Mouse (Mus musculus) erythroblast, adult 5-6 weeks (primary cell): ENCODE results near the gene Ergic2. TPM values are rescaled to one million over a fixed set of nuclear protein-coding genes. Genes with fewer than 3 reads are reported as not detected.

Experiments used
- ATAC-seq: replicated peaks from 2 replicates; pipeline ENCODE4 v1.8.0; 2016; ENCODE audit warnings: moderate number of reproducible peaks, mild to moderate bottlenecking, moderate TSS enrichment, inconsistent platforms; ENCODE audit not compliant: poor library complexity, low FRiP score, severe bottlenecking
- total RNA-seq, 2 experiments: library from RNA; stranded (forward) in 1 of 2; stranded (reverse) in 1 of 2; fragments of 150-400 nt in 1 of 2; fragments of 200-764, 138-1000 nt in 1 of 2; gene quantifications; 2 replicates each; pipeline versions ENCODE4 v1.2.3 to v1.2.4; 2015 to 2017; ENCODE audit warnings: low replicate concordance in 2 of 2

The Ergic2 gene
- total RNA-seq (2015; ENCODE audit: low replicate concordance), result 37.9 and 80.3 TPM in 2 replicates
- 137 and 148 TPM in 2 replicates for total RNA-seq (2017; ENCODE audit: low replicate concordance)

GRCm38 (mm10) chr6:148211897-148212680 is at the start of gene Ergic2:
Gene Ergic2 (minus strand): TSS chr6:148212374.
- ATAC-seq, result peak; percentile 94

DNA sequence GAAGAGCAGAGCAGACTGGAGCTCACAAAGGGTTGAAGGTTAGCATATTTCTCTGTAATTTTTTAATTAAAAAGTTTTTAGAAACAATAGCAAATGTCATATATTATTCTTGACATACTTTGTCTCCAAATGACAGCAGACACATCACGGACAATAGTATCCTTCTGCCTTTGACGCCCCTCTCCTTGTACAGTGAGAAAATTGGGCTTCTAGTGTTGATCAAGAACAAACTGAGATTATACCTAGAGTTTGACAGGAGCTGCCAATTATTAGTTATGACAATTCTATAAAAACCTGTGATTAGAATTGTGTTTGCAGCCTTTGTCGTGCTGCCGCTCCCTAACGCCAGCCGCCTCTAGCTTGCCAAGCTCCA is 48.5 kb upstream of the Ergic2 start:
- ATAC-seq, result no peak

DNA sequence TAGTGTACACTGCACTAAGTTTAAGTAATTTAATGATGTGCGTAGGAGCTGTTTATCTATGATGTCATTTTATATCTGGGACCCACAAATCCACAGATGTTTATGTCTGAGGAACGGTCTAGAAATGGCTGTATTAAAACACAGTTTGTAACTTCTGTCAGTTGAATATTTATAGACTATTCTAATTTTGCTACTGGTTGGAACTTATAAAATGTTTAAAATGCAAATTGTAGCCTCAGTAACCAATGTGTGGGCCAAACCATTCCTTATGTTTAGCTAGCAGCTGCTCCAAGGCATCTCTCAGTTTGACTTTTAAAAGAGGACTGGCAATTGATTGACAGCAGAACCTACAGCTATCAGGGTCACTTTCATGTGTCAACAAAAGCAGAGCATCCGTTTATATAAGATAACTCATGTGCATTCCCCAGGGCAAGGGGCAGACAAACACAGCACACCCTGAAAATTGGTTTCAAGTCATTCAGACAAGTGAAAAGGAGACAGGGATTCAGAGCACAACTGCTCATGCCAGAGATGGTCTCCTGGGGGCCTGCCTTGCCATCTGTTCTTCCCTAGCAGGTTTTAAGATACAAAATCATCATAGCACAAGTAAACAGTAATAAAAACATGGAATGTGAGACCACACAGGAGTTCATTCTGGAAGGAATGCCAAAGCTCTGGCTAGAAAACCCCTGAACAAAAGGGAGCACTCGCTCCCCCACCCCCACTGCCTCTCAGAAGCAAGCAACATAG is 48.0 kb upstream of the Ergic2 start:
- no peak for ATAC-seq

- no peak for ATAC-seq
Observed at GRCm38 (mm10) chr6:148259074-148259473, 46.9 kb upstream of the Ergic2 start.

DNA sequence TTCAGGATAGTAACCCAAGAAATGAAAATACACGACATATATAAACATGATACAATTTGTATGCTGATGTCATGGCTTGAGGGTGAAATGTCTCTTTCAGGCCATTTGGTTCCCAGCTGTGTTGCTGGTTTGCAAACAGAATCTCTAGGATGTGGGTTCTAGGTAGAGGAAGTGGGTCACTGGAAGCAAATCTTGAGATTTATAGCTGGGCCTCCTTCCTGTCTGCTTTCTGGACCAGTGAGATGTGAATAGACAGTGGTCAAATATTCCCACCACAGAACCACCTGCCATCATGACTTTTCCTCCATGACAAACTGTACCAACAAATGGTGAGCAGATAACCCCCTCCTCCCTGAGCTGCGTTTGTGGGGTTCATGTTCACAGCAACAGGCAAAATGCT is 45.6 kb upstream of the Ergic2 start:
- ATAC-seq, result no peak

- ATAC-seq, result no peak
Observed at GRCm38 (mm10) chr6:148256109-148256508, 43.9 kb upstream of the Ergic2 start.

GRCm38 (mm10) chr6:148255395-148256053 is 43.4 kb upstream of the Ergic2 start:
- no peak for ATAC-seq

GRCm38 (mm10) chr6:148249221-148249620 is 37.0 kb upstream of the Ergic2 start:
- ATAC-seq, result no peak

DNA sequence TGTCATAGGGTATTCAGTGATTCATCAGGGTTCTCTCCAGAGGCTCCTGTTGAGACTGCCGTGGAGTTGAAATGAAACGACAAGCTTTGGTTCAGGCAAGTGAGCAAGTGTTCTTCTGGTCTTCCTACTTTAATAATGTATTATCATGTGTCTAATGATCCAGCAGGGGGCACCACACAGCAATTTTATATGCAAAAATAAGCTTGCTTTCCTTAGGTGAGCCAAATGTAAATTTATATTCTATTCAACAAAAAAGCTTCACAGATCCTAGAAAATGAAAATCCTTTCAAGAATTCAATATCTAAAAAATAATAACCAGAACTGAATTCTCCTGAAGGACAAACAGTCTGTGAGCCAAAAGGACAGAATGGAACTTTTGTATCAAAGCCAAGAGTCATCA is 36.5 kb upstream of the Ergic2 start:
- no peak for ATAC-seq

DNA sequence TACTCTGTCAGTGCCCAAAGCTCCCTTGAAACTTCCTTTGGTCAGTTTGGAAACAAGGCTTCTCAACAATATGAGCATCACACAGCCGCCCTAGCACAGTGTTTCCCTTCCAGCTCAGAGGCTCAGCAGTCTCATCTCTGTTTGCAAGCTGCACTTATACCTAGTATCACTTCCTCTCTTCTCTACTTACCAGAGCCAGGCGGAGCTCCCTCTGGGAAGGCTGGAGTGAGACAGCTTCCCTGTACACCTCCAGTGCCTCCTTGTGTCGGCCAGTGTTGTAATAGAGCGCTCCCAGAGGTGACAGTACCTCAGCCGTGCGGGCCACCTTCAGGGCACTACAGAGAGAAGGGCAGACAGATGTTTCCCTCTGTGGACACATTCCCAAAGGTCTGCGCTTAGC is 34.4 kb upstream of the Ergic2 start:
- ATAC-seq, result no peak

DNA sequence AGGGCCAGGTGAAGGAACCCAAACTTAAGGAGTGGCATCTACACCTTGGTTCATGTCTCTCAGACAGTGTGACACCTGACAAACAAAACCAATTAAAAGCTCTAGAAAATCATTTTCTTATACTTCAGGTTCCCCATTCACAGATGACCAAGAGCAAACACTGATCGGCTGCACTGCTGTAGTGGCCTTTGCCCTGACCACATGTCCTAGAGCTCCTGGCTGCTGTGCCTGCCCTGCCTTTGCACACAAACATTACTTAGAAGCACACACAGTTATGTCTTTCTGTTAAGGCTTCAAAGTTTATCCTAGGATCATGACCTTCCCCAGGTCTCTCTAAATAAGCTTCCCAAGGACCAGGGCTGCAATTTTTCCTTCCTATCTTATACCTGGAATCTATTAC is 32.7 kb upstream of the Ergic2 start:
- ATAC-seq, result no peak

DNA sequence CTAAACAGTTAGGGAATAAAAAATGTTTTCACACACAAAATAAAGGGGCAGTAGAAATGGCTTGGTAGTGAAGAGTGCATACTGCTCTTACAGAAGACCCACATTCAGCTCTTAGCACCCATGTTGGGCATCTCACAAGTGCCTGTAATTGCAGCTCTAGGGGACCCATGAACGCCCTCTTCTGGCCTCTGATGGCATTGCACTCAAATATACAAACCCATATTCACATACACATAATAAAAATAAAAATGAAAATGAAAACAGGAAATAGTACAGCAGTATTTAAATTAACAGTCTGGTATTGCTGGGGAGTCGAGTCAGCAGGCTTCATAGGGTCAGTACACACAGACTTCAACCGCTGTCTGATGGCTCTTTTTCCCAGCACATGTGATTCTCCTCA is 30.1 kb upstream of the Ergic2 start:
- no peak for ATAC-seq

GRCm38 (mm10) chr6:148241685-148242084 is 29.5 kb upstream of the Ergic2 start:
- ATAC-seq, result no peak

GRCm38 (mm10) chr6:148239311-148239710 is 27.1 kb upstream of the Ergic2 start:
- ATAC-seq, result no peak

- ATAC-seq, result no peak
Observed at GRCm38 (mm10) chr6:148237453-148237852, 25.3 kb upstream of the Ergic2 start.

- ATAC-seq, result no peak
Observed at GRCm38 (mm10) chr6:148234105-148234828, 22.1 kb upstream of the Ergic2 start.

GRCm38 (mm10) chr6:148227542-148227941 is 15.4 kb upstream of the Ergic2 start:
- ATAC-seq, result no peak

GRCm38 (mm10) chr6:148222686-148223085 is 10.5 kb upstream of the Ergic2 start:
- no peak for ATAC-seq

GRCm38 (mm10) chr6:148218235-148219076 is 6.3 kb upstream of the Ergic2 start:
- ATAC-seq, result no peak
